Mouse (Mus musculus) hindlimb bud, embryonic 11.5 days (tissue): Measurements from ENCODE around the gene Phlpp1.
"Not testable (repeated sequence)": the region's sequence is repeated elsewhere in the genome, so short reads cannot be mapped to it uniquely, and the experiment has no call there.

Experiments used
- DNase-seq: peaks from one replicate; pipeline ENCODE4 v3.0.0-alpha.2; 2012; ENCODE audit warnings: low read depth, low spot score; ENCODE audit errors: extremely low spot score

Gene Phlpp1

GRCm38 (mm10) chr1:106309394-106310039 is 138.0 kb downstream of the Phlpp1 start:
- DNase-seq, result no peak

- no peak for DNase-seq
These were observed 138.7 kb downstream of the Phlpp1 start for GRCm38 (mm10) chr1:106310285-106310684.

- not testable (repeated sequence) for DNase-seq
These were observed 140.3 kb downstream of the Phlpp1 start for GRCm38 (mm10) chr1:106311830-106312229.

GRCm38 (mm10) chr1:106314476-106314875 is 142.9 kb downstream of the Phlpp1 start:
- DNase-seq, result no peak

GRCm38 (mm10) chr1:106316641-106317304 is 145.2 kb downstream of the Phlpp1 start:
- no peak for DNase-seq

- no peak for DNase-seq
These were observed 146.8 kb downstream of the Phlpp1 start for GRCm38 (mm10) chr1:106318341-106318740.

GRCm38 (mm10) chr1:106320583-106320982 is 149.0 kb downstream of the Phlpp1 start:
- no peak for DNase-seq

- no peak for DNase-seq
These were observed 150.0 kb downstream of the Phlpp1 start for GRCm38 (mm10) chr1:106321432-106322126.

- DNase-seq, result no peak
These were observed 155.1 kb downstream of the Phlpp1 start for GRCm38 (mm10) chr1:106326691-106327090.

- no peak for DNase-seq
These were observed 170.5 kb downstream of the Phlpp1 start for GRCm38 (mm10) chr1:106342100-106342499.

GRCm38 (mm10) chr1:106345265-106345664 is 173.7 kb downstream of the Phlpp1 start:
- DNase-seq, result no peak

- DNase-seq, result no peak
These were observed 175.2 kb downstream of the Phlpp1 start for GRCm38 (mm10) chr1:106346776-106347175.

GRCm38 (mm10) chr1:106349116-106349515 is 177.6 kb downstream of the Phlpp1 start:
- DNase-seq, result no peak

GRCm38 (mm10) chr1:106351512-106351911 is 180.0 kb downstream of the Phlpp1 start:
- no peak for DNase-seq

- no peak for DNase-seq
These were observed 181.4 kb downstream of the Phlpp1 start for GRCm38 (mm10) chr1:106352801-106353511.

- no peak for DNase-seq
These were observed 182.4 kb downstream of the Phlpp1 start for GRCm38 (mm10) chr1:106353993-106354392.

- no peak for DNase-seq
These were observed 187.9 kb downstream of the Phlpp1 start for GRCm38 (mm10) chr1:106359474-106359873.

GRCm38 (mm10) chr1:106362841-106363604 is 191.5 kb downstream of the Phlpp1 start:
- DNase-seq, result no peak

GRCm38 (mm10) chr1:106369330-106369729 is 197.8 kb downstream of the Phlpp1 start:
- no peak for DNase-seq

- DNase-seq, result no peak
These were observed 200.9 kb downstream of the Phlpp1 start for GRCm38 (mm10) chr1:106372446-106372845.

GRCm38 (mm10) chr1:106373656-106374055 is 202.1 kb downstream of the Phlpp1 start:
- DNase-seq, result no peak
